Mouse (Mus musculus): ENCODE data around the gene Calm5. TPM values are rescaled to one million over a fixed set of nuclear protein-coding genes. Genes with fewer than 3 reads are reported as not detected.
"Not testable (repeated sequence)": the region's sequence is repeated elsewhere in the genome, so short reads cannot be mapped to it uniquely, and the experiment has no call there.

The Calm5 gene
- total RNA-seq (2014; rRNA removed), result not detected in 2 replicates
- polyA plus RNA-seq (2015; fragmentation: Nextera tagmentation; extraction: Ambion mirVana), result not detected in 2 replicates

DNA sequence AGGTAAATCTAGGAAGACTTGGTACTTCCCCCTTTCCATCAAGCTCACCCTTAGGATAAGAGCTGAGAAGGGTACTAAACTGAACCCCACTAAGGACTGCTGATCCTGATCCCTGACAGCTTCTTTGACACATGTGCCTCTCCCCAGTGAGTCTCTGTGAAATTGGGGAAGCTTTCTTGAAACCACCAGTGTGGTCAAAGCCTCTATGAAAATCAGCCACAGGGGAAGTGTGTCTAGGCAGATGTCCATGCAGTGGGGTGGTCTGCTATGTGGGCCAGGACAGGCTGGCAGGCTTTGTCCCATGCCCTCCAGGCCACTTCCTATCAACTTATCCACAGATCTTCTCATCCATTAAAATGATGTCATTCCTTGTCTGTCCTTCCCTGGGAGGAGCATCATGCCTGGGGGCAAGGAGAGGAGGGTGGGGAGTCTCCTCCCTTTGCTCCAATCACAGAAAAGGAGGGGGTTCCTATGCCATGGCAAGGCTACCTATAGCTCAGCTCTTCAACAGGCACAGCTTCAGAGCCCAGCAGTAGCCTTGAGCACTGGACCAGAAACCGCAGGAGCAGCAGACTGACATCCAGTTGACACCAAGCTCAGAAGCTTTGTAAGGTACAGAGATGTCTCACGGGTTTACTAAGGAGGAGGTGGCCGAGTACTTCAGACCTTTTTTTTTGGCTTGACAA lies at the start of gene Calm5:
TSS of gene Calm5 (plus strand) at position 526 of the 686 bp plus-strand sequence.
- H3K27ac ChIP-seq; H3K9me3 ChIP-seq (ENCODE audit: low read length); H3K36me3 ChIP-seq (ENCODE audit: insufficient read depth, low read length); ATAC-seq; H3K4me1 ChIP-seq (ENCODE audit: insufficient read depth, low read length); H3K27me3 ChIP-seq (ENCODE audit: insufficient read depth, low read length); DNase-seq (ENCODE audit: low spot score); H3K4me3 ChIP-seq (ENCODE audit: low read length); H3K4me2 ChIP-seq (ENCODE audit: low read depth, low read length); H3K9ac ChIP-seq (replicated peaks; ENCODE audit: low read length): not testable (repeated sequence)
- WGBS, result 79% methylated on average over 3 of the region's 3 CpGs

DNA sequence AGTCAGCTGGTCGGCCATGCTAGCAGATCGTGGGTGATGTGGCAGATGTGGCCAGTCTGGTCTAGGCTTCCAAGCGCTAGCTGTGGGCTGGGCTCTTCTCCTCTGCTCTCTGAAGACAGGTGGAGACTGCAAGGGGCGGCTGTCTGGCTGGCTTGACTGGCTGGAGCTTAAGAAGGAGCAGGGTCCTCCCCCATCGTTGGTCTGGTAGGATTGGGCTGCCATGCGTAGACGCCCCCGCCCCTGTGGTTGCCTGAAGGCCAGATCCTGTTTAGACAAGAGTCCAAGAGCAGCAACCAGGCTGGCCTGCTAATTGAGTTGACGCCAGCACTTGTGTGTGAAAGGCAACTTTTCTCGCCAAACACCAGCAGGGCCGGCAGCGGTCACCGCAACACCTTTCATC lies 49.8 kb upstream of the Calm5 start, which contains the start of gene Calml3:
TSS of gene Calml3 (minus strand) at position 131 of the 400 bp plus-strand sequence.
- no peak within 1 kb of the TSS for H3K4me2 ChIP-seq (ENCODE audit: low read depth, low read length)
- no peak for TF ChIP-seq CTCF (IDR thresholded peaks at IDR 0.05; ENCODE audit: low read depth)
- no peak for ATAC-seq
- H3K9ac ChIP-seq (replicated peaks; ENCODE audit: low read length), result no peak within 1 kb of the TSS
- no peaks in the 10 kb centered on the region for H3K9me3 ChIP-seq (ENCODE audit: low read length)
- no peak within 1 kb of the TSS for H3K27ac ChIP-seq
- DNase-seq (ENCODE audit: low spot score), result no peak
- H3K4me3 ChIP-seq (ENCODE audit: low read length), result no peak within 1 kb of the TSS
- no peaks in the 10 kb centered on the region for H3K27me3 ChIP-seq (ENCODE audit: insufficient read depth, low read length)
- no peaks in the 10 kb centered on the region for H3K36me3 ChIP-seq (ENCODE audit: insufficient read depth, low read length)
- H3K4me1 ChIP-seq (ENCODE audit: insufficient read depth, low read length), result no peaks in the 10 kb centered on the region
- 88% methylated on average over 13 of the region's 13 CpGs for WGBS

DNA sequence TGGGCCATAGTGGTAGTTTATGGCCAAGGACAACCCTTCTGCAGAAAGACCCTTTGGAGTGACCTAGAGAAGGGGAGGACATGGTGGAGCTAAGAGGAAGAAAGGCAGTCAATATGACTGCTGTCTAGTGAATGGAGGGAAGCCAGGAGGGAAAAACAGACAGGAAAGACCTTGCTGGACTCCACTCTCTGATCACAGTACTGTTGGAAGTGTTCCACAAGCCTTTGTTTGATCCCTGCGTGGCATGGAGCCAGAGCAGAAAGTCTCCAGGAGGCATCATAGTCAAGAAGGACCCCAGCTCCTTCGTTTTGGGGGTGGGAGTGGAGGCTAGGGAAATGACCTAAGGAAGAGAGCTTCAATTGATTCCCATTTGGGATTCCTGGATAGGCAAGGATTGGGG lies 48.8 kb upstream of the Calm5 start:
- no peak for ATAC-seq
- no peak overlapping the region for H3K4me3 ChIP-seq (ENCODE audit: low read length)
- H3K4me2 ChIP-seq (ENCODE audit: low read depth, low read length), result no peak overlapping the region
- DNase-seq (ENCODE audit: low spot score), result no peak
- WGBS, result 43% methylated on average over 2 of the region's 2 CpGs
- no peaks in the 10 kb centered on the region for H3K4me1 ChIP-seq (ENCODE audit: insufficient read depth, low read length)
- H3K9ac ChIP-seq (replicated peaks; ENCODE audit: low read length), result no peak overlapping the region
- H3K27me3 ChIP-seq (ENCODE audit: insufficient read depth, low read length), result no peaks in the 10 kb centered on the region
- H3K36me3 ChIP-seq (ENCODE audit: insufficient read depth, low read length), result no peaks in the 10 kb centered on the region
- TF ChIP-seq CTCF (IDR thresholded peaks at IDR 0.05; ENCODE audit: low read depth), result no peak
- H3K27ac ChIP-seq, result no peak overlapping the region
- no peaks in the 10 kb centered on the region for H3K9me3 ChIP-seq (ENCODE audit: low read length)

DNA sequence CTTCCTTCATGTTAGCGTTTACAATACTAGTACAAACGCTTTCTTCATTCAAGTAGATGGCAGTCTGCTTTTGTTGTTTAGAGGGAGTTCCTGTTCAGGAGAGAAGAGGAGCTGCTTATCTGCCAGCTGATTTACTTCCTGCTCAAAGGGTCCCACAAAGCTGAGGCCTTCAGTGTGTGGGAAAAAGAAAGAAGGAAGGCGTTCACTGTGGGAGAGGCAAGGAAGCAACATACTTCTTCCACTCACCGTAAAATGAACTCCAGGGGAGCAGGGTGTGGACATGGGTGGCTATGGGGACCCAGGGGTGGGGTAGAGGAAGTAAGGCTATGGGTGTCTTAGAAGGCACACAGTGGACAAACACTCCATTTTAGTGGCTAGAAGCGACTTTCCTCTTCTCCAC lies 48.3 kb upstream of the Calm5 start:
- H3K27ac ChIP-seq, result no peak overlapping the region
- H3K9me3 ChIP-seq (ENCODE audit: low read length), result no peaks in the 10 kb centered on the region
- DNase-seq (ENCODE audit: low spot score) (no peak), ATAC-seq (no peak)
- no peak for TF ChIP-seq CTCF (IDR thresholded peaks at IDR 0.05; ENCODE audit: low read depth)
- H3K9ac ChIP-seq (replicated peaks; ENCODE audit: low read length), result no peak overlapping the region
- no peaks in the 10 kb centered on the region for H3K4me1 ChIP-seq (ENCODE audit: insufficient read depth, low read length)
- H3K4me3 ChIP-seq (ENCODE audit: low read length), result no peak overlapping the region
- H3K36me3 ChIP-seq (ENCODE audit: insufficient read depth, low read length), result no peaks in the 10 kb centered on the region
- H3K4me2 ChIP-seq (ENCODE audit: low read depth, low read length), result no peak overlapping the region
- 78% methylated on average over 5 of the region's 5 CpGs for WGBS
- no peaks in the 10 kb centered on the region for H3K27me3 ChIP-seq (ENCODE audit: insufficient read depth, low read length)

DNA sequence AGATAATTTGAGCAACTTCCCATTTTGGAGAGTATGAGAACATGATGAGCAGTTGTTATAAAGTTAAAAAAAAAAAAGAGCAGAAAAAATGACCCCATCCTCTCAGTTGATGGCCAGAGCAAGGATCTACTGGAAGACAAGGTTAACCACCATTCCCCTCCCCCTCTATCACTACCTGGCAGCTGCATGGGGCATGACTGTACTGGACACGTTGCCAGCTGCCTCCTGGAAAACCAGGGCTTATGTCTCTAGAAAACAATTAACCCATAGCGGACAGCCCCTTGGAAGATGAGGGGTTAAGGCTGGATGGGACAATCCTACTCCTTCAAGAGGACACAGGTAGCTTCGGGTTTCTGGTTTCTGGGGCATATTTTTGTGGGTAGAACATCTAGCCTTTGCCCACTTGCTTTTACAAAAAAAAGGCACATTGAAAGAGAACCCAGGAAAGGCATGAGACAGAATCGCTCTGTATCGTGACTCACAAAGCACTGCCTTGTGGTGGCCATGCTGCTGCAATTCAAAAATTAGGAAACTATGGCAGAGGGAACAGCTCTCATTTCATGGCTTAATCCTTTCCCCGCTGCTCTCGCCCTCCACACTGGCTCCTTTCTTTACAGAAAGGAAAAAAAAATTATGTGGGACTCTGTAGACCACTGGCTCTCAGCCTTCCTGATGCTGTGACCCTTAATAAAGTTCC lies 46.7 kb upstream of the Calm5 start:
- H3K36me3 ChIP-seq (ENCODE audit: insufficient read depth, low read length), result no peaks in the 10 kb centered on the region
- no peak for DNase-seq (ENCODE audit: low spot score)
- no peak overlapping the region for H3K9ac ChIP-seq (replicated peaks; ENCODE audit: low read length)
- no peaks in the 10 kb centered on the region for H3K4me1 ChIP-seq (ENCODE audit: insufficient read depth, low read length)
- no peak overlapping the region for H3K27ac ChIP-seq
- no peaks in the 10 kb centered on the region for H3K9me3 ChIP-seq (ENCODE audit: low read length)
- ATAC-seq, result no peak
- no peak overlapping the region for H3K4me3 ChIP-seq (ENCODE audit: low read length)
- H3K27me3 ChIP-seq (ENCODE audit: insufficient read depth, low read length), result no peaks in the 10 kb centered on the region
- H3K4me2 ChIP-seq (ENCODE audit: low read depth, low read length), result no peak overlapping the region
- no peak for TF ChIP-seq CTCF (IDR thresholded peaks at IDR 0.05; ENCODE audit: low read depth)
- WGBS, result 81% methylated on average over 7 of the region's 7 CpGs

DNA sequence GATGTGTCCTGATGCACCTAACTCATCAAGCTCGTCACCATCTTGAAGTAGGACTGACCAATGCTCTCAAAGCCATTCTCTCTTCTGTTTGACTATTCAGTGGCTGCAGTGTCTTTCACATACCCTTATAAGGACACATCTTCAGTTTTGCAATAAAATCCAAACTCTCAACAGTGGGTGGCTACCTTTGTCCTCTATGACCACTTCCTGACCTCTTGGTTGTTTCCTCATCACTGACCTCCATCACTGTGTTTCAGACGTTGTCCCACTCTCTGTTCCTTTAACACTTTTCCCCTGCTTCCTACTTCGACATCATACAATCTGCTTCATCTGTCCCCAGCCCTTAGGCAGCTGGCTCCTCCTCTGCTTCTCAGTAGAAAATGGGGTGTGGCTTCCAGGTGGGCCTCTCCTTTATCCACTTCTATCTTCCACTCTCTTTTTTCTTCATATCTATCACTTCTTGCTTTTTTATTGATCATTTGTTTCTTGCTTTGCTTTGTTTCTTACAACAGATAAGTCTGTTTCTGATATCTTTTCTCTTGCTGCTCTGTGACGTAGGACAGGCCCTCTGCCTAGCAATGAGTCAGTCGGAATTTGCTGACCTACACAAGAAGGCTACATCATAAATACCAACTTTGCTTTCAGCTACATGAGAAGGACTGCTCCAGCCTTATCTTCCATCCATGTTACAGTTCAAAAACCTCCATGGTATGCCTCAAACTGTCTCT lies 35.8 kb upstream of the Calm5 start:
- 78% methylated on average over 5 of the region's 5 CpGs for WGBS
- TF ChIP-seq CTCF (IDR thresholded peaks at IDR 0.05; ENCODE audit: low read depth), result no peak
- no peak for ATAC-seq

More for the DNA sequence above, 35.8 kb upstream of the Calm5 start:
- Histone ChIP-seq H3K4me1 (ENCODE audit: insufficient read depth, low read length) (no peaks in the 10 kb centered on the region), H3K36me3 (ENCODE audit: insufficient read depth, low read length) (no peaks in the 10 kb centered on the region), H3K4me2 (ENCODE audit: low read depth, low read length) (no peak overlapping the region), H3K9ac (replicated peaks; ENCODE audit: low read length) (no peak overlapping the region), H3K27me3 (ENCODE audit: insufficient read depth, low read length) (no peaks in the 10 kb centered on the region), H3K9me3 (ENCODE audit: low read length) (no peaks in the 10 kb centered on the region), H3K27ac (no peak overlapping the region), H3K4me3 (ENCODE audit: low read length) (no peak overlapping the region)
- no peak for DNase-seq (ENCODE audit: low spot score)

Data from hindbrain, postnatal 0 days (tissue).